Mouse (Mus musculus) stomach, adult 2 months (tissue): ENCODE data around the gene Six4. TPM values are rescaled to one million over a fixed set of nuclear protein-coding genes. Genes with fewer than 3 reads are reported as not detected.

ENCODE experiments used
- polyA plus RNA-seq: library from polyadenylated mRNA; depleted of rRNA; stranded (reverse); fragments of >200 nt; gene quantifications from 2 replicates; pipeline ENCODE4 v1.2.3, GENCODE M21; 2012; rRNA removed

Gene Six4
- polyA plus RNA-seq = 0.11 and 0.25 TPM in 2 replicates

DNA sequence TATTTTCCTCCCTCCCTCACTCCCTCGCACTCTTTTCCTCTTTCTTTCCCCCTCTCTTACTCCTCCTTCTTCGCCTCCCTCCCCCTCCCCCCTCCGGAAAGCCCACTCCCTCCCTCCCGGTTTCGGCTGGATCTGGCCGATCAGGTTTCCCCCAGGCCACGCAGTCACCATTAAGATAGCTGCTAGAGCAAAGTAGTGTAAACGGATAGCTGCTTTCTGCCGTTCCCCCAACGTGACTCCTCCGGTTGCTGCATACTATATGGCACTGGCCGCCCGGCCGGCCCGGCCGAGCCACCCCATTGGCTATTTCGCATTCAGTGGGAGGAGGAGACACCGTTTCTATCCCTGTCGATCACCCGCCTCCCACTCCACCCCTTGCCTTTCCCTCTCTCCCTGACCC, at the start of gene Six4:
Six4 (minus strand) TSS at position 261 of the 400 bp plus-strand sequence.

DNA sequence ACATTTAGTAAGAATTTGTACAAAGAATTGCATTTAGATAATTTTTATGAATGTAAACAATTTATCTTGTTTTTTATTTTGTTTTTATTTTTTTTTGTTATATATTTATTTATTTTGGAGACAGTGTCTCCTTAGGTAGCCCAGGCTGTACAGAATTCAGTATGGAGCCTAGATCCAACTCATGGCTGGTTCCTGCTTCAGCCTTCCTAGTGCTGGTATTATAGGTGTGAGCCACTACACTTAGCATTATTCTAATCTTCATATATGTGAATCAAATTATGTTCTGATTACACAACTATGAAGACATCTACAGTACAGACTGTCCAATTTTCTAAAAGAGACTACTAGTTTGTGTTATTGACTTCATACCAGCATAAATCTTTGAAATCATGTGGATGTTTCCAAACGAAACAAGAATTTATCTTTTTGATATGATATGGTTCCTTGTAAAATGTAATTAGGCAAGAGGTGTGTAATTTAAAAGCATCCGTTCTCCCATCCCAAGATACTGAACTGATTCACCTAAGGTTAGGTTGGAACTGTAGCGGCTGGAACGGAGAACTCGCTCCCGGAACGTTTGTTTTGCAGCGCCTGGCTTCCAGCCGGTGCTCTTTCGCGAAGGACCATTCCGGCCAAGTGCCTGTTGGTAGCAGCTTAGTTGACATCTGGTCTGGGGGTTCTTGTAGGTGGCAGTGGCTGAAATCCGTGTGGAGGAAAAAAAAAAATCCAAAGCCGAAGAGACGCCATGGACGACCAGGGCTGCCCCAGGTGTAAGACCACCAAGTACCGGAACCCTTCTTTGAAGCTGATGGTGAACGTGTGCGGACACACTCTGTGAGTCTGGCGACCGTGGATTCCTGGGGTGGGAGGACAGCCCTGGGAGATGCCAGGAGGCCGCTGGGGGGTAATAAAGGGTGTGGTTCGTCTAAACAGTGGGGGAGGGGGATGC, 10.1 kb upstream of the Six4 start, which contains the start of gene Mnat1:
Mnat1 (plus strand) TSS at position 625 of the 949 bp plus-strand sequence.

DNA sequence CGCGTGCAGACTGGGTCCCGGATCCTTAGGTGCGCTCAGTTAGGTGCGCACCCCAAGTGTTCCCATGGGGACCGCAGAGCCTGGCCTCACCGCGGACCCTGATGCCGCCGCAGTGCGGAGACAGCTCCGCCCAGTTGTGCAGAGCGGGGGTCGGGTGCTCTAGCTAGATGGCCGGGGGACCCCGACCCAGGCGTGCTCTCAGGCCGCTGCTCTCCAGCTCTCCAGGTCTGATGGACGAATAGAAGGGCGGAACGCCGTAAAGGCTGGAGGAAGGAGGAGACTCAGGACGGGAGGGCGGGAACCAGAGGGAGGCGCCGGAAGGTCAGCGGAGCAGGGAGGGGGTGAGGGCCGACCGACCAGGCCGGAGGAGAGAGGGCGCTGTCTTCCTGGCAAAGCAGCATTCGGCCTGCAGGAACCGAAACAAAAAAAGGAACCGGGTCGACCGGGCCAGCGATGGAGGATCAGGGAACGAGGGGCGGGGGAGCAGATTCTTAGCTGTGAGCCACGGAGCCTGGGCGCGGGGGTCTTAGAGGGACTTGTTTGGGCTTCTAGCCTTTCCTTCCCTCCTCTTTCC, 59.5 kb downstream of the Six4 start, which contains the start of gene Six1:
Six1 (minus strand) TSS at position 220 of the 574 bp plus-strand sequence.

Other genes with a start within 250 kb of the Six4 start
- gene Six6, start 173.6 kb downstream of the Six4 start, polyA plus RNA-seq = not detected in 2 replicates
- gene 4930447C04Rik, start 172.7 kb downstream of the Six4 start, polyA plus RNA-seq = not detected in 2 replicates
- 0.36 and 0.70 TPM in 2 replicates for gene Six1, start 59.6 kb downstream of the Six4 start, polyA plus RNA-seq
- gene Mnat1, start 10.3 kb upstream of the Six4 start, polyA plus RNA-seq = 0.71 and 1.2 TPM in 2 replicates
- gene Trmt5, start 173.3 kb upstream of the Six4 start, polyA plus RNA-seq = 0.73 and 0.91 TPM in 2 replicates
- gene Slc38a6, start 173.3 kb upstream of the Six4 start, polyA plus RNA-seq = 2.4 and 3.4 TPM in 2 replicates